Mouse (Mus musculus) frontal cortex, postnatal 25 days (tissue): ENCODE data around the gene Gpat3.
A peak's percentile ranks its signal among the peaks of the same experiment; 100 is the strongest.

Source experiments
- DNase-seq, 2 experiments: peaks; one replicate each; pipeline ENCODE4 v3.0.0; 2022; ENCODE audit warnings: low spot score in 2 of 2

The Gpat3 gene

DNA sequence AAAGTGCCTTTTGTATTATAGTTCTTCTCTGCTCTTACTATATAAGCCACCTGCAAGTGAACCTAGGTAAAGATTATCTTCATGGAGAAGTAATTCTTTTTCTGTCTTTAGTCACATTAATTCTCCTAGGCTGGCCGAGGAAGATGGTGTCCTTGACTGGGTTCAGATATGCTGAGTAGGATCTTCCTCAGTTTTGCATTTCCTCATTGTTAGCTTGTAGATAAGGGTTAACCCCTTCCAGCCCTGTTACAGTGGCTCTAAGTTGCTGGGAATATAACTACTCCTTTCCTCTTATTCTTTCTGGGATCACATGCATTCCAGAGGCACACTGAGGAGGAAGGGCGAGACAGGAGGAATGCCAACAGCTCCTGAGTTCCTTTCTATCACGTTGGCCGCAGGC is 15.6 kb downstream of the Gpat3 start:
- DNase-seq: no peak

DNA sequence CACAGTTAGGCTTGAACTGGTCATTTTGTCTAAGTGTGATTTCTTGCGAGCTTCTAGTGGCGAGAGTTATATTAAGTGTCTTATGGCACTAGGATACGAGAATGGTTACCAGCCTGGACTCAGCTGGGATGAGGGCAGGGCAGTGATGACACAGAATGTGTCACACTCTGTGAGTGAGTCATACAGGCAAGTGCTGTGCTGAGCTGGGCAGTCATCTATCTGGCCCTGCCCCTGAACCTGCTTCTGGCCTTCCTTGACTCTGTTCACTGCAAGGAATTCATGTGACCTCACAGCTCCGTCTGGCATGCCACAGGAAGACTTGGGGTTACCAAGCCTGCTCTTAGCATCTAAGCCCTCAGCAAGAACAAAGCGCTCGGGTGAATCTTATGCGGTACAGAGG is 16.3 kb downstream of the Gpat3 start:
- DNase-seq: no peak

DNA sequence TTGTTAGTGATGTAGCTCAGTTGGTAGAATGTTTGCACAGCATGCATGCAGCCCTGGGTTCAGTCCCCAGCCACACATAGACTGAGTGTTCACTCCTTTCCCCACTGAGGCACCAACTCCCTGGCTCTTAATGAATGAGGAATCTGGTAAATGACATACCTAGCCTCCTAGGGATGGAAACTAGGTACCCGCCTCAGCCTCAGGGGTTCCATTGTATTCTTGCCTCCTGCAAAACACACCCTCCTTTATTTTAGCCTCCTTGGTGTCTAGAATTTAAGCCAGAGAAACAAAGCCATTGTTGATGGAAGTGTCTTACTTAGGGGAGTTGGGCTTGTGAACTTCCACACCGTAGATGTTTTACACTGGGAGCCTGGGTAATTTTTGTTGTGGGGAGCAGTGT is 17.6 kb downstream of the Gpat3 start:
- no peak for DNase-seq

DNA sequence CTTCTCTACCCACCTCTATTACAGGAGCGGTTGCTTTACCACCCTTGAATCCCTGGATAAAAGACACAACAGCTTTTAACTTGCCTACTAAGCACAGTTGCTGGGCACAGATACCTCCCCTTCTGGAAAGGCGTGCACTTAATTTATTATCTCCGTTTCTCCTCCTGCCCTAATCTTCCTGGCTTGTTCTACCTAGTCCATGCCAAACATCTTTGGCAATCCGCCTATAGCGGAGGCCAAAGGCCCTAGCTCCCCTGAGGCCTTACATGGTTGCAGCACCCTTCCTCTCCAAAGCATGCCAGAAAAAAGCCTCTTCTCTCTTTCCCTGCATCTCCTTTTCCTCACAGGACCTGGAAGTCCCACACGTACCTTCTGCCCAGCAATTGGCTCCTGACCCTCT is 18.9 kb downstream of the Gpat3 start:
- no peak for DNase-seq

DNA sequence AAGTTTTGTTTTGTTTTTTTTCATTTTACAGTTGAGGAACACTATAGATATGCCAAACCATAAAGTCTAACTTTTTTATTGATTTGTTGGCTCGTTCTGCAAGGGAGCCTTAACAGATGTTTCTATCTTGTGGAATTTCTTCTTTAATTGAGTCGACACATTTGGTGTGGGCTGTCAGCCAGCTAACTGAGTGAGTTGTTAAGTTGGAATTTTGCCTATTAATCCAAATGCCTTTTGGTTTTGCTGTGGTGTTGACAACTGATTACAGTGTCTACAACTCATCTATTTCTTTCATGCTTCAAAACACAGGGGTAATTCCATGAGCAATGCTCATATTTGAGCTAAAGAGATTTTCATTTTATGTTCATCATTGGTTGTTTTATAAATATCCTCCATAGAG is 20.7 kb downstream of the Gpat3 start:
- DNase-seq: no peak

DNA sequence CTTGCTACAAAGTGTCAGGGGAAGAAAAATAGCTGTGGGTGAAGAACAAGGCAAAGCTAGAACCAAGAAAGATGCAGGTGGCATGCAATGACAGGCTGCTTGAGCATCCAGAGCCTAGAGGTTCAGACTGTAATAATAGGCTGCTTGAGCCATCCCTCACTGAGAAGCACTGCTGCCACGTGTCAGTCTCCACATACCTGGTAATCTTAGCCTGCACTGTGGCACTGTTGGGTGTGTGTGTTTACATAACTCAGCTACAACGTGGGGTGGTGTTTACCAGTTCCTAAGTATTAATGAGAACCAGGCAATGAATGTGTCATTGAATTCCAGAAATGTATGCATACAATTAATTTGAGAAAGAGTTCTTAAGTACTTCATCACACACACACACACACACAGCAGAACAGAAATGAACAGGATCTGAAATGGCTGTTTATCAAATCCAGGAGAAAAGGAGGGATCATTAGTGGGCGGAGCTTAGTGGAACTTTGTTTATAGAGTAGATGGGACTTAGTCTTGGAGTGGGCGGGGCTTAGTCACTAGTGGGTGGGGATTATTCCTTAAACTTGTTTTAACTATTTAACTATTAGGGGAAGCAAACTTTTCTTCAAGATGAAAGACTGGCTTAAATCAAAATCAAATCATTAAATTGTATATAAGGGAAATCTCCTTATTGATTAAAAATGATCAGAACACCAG is 23.8 kb downstream of the Gpat3 start:
- DNase-seq: no peak

DNA sequence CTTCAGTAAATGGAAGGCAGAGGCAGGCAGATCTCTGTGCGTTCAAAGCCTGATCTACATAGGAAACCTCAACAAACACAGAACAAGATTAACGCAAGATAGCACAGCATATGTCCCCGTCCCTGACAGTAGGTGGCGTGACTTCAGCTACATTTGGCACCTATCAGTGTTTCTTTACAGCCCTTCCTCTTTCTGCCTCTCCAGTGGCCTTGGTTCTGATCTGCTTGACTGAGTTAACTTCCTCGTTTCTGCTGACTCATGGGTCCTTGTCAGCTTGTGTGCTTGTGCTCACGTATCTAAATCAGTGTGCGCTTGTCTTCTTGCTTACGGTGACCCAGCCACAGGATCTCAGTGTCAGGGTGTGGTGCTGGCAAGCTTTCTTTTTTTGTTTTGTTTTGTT is 26.5 kb downstream of the Gpat3 start:
- DNase-seq: no peak

DNA sequence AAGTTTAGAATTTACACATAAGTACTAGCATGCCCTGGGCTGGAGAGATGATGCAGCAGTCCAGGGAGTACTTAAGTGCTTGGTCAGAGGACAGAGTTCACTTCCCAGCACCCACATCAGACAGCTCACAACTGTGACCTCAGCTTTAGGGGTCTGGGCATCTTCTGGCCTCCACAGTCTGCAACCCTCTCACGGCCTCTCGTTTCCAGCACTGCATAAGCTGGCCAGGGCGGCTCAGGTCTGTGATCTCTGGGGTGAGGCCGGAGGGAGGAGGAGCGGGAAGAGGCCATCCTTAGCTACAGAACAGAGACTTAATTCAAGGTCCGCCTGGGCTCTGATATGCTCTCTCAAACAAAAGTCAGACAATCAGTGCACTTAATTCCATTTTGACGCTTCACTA is 29.2 kb downstream of the Gpat3 start:
- no peak for DNase-seq

DNA sequence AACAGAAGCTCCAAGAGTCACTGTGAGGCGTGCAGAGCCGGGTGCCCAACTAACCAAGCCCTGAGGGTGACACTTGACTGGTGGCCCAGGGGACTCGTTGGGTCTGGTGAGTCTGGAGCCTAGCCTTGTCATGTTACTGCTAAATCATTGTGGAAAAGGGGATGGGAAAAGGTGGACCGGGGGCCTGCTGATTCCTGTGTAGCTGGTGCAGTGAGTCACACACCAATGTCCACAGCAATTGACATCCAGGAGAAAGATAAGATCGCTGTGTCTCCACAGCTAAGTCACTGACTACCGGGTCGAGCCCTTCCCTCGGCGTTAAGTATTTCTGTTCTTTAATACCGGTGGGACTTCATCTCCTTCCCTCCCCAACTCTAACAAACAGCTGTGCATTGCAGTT is 29.7 kb downstream of the Gpat3 start:
- DNase-seq: no peak

DNA sequence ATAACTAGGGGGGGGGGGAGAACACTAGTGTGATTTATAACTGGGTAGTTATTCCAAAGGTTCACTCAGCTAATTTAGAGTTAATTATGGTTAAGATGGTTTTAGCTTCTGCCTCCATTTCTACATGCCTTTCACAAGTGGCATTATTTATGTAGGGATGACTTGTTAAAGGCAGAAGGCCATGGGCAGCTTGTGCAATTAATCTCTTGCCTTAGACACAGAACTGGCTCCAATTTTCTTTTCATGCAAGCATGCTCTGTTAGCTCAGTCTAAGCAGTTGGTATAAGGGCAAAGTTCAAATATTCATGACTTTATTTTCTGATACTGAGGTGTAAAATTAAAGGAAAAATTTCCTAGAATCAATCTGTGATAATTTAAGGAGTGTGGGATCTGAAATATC is 31.5 kb downstream of the Gpat3 start:
- no peak for DNase-seq

DNA sequence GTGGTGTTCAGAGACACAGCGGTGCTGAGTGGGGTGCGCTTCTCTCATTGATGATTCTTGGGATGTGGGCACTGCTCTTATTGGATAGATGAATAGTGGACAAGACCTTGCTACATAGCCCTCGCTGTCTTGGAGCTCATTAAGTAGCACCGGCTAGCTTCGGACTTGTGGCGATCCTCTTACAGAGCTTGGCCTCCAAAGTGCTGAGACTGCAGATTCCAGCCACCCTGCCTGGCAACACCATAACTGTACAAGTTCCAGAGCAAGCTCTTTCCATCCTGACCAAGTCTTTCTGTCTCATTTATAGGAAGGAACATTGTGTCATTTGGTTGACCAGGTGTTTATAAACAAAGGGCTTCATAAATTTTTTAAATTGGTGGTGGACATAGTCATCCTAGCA is 39.7 kb downstream of the Gpat3 start:
- no peak for DNase-seq

DNA sequence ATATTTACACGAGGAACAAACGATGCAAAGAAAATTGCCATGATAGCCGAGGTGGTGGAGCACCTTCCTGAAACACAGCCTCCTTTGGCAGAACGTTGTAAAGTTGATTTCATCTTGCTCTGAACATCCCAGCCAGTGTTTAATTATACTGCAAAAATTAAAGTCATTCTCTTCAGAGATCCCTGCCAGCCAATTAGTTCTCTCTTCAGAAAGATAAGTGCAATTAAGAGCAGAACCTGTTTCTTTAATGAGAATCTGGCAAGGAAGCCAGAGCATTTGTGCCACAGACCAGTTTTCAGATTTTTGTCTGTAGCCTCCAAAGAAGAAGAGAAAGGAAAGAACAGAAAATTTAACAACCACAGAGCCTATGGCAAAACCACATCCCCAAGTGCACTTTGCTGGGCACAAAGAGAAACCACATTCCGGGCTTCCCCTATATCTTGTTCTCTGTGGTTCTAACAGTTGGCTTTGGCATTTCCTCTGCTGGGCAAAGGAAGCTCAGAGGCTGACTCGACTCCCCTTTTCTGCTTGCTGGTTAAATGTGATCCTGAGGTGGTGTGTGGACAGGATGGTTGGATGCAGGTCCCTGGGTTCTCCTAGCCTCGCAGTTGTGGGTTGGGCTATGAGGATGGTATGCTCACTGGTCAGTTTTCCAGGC is 40.9 kb downstream of the Gpat3 start:
- DNase-seq: no peak

DNA sequence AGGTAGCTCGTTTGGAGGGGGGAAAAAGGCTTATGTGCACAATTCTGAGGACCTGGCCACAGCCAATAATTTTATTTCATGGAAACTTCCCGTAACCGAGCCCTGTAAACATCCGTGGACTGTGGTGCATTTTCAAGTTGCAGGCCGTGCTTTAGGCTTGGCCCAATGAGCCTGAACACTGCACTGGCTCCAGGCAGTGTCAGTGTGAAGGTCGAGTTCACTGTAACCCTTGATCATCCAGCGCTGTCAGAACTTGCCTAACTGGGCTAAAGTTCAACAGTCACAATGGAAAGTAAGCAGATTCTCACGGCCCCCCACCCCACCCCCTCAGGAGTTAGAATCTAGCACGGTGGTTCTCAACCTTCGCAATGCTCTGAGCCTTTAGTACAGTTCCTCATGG is 50.7 kb downstream of the Gpat3 start:
- no peak for DNase-seq

DNA sequence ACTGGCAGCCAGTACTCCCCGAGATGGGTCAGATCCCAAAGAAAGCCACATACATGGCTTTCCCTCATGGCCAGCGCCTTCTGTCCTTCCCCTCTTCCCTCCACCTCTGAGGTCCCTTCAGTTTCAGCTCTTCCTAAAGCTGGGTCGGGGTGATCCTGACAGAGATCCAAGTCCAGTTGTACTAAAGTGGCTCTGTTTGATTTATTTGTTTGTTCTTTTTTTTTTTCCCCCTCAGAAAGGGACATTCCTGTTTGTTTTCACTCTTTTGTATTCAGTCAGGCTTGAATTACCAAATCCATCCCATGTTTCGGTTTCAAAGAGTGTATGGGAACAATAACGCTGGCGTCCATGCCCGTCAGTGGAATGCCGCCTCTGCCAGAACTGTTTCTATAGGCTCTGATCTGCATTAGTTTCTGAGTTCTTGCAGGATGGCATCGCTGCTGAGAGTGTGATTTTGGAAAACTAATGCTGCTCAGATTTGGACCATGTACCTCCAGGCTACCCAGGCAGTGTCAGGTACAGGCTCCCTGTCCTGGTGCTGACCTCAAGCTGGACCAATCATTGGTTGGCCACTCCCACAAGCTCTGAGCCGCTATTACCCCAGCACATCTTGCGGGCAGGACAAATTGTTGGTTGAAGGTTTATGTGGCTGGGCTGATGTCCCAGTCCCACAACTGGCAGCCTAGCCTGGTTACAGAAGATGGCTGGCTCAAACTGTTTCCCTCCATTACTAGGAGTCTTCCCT is 54.4 kb downstream of the Gpat3 start:
- DNase-seq: no peak

DNA sequence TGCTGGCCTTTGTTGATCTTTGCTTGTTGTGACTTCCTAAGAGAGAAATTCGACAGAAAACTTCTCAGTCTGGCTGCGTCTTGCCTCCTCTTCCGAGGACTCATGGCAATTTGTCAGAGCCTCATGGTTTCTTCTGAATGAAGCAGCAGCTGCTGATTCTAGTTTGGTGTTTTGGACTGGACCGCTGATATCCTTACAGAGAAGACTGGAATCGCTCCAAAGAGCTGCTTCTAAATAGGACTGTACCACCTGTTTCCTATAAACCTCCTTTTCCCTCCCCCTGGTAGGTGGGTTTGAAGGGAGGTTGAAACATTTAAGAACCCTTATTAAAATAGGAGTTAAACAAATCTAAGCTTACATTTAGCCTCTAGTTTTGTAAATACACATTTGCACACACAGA is 55.5 kb downstream of the Gpat3 start:
- DNase-seq: no peak

DNA sequence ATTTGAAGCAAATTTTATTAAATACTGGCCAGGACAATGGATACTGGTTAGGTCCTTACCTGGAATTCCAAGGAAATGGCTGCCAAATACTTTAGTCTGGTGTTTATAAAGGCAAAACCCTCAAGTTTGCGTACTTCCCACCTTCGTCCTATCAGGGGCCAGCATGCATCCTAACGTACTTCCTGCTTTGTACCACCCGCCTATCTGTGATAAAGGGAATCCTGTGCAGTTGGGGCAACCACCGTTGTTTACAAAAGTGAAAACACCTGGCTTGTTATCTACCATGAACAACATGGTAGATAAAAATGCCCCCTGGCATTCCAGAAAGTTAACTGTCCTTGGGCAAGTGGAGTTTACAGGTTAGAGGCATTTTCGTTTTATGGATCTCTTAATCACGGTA is 63.0 kb downstream of the Gpat3 start:
- no peak for DNase-seq

DNA sequence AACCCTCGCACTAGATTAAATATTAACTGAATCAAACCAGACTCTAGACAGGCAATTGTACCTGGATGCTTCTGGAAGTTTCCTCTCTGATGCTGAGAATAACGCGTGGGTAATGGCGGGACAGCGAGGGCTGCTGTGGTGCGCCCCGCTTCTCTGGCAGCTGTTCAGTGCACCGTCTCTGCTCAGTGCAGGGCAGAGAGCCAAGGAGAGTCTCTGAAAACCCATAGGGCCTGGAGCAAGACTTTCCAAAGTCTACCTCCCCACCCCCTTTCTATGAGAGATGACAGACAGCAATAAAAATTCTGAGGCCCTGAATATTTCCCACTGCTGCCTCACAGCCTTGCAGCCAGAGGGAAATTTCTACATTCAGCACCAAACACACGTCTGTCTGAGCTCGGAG is 63.4 kb downstream of the Gpat3 start:
- no peak for DNase-seq

DNA sequence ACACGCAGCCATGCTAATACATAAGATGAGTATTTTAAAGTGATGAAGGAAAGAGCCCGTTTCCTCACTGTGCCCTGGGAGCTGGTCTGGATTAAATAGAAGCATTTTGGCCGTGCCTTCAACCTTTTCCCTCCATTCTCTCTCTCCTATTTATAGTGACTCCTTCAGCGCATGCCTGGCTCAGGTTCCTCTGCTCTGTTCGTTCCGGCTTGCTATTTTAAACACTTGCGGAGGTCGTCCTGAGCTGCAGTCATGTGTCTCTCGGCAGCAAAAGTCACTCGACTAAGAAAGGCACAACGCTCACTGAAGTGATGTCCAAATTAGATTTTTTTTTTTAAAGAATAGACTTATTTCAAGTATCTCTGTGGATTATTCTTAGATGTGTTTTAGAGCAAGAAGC is 64.2 kb downstream of the Gpat3 start:
- no peak for DNase-seq

DNA sequence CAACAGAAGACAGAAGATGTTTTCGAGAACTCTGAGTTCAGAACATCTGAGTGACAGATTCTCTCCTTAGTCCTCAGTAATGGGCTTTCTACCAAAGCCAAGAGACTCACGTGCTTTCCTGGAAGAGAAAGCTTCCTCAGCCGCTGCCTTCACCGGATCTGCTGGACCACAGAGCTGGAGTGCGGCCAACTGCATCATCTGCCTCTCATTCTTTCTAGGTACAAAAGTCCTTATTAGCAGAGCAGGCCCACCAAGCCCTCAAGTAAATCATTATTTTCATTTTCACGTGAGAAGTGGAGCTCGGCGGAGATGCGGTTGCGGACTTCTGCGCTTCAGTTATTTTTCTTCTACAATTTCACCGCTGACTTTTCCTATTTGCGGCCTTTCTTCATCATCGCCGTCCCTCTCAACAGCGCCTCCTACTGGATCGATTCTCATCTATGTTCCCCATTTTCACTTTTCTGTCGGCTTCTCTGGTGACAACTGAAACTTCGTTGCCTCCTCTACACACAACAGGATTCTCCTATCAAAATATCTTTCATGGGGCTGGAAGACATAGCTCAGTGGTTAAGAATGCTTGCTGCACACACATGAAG is 66.1 kb downstream of the Gpat3 start:
- DNase-seq: no peak

DNA sequence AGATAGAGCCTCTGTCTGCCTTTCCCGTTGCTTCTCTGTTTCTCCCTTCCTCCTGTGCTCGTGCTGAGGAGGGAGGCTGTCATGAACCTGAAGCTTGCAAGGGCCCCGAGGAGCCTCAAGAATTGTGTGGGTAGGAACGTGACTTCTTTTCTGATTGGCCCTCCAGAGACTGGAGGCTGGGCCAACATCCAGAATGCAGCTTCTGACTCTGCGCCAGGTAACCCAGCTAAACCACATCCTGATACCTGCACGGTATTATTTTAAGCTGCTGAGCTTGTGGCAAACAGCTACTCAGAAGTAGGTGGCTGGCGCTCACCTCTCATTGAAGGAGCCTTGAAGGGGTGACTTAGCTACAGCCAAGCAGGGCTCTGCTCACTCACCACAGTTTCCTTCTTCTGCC is 66.9 kb downstream of the Gpat3 start:
- no peak for DNase-seq

DNA sequence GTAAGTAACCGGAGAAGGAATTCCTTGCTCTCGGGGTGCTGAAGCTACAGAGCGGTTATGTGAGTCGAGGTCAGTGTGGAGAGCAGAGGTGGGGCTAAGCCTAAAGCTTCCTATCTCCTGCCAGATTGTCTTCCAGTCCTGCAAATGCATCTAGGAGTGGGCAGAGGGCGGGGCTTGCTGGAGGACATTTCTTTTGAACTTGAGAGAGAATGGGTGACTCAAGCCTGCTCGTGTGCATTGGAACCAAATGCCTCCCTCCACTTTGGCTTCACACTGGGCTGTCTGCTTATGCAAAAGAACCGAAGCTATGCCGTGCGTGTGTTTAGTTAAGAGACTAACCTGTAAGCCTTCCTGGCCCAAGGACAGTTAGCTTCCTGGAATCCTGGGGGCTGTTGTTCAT is 67.8 kb downstream of the Gpat3 start:
- no peak for DNase-seq

DNA sequence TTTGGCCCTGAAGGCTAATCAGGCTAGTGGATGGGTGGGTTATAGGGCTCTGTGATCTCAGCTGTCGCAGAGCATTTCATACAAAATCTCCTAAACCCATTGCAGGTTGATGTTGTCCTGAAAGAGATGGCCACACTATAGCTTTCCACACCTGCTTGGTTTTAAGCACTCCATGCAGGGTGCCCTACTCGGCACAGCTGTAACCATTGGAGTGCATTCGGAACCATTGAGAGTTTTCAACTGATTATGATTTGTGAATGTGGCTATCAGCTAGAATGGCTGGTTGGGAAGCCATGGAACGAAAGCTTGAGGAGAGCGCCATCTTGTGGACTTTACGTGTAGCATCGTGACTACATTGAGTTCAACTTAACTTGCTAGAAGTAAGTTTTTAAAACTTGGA is 69.5 kb downstream of the Gpat3 start:
- peak in 1 of 2 experiments; percentile 21 for DNase-seq

DNA sequence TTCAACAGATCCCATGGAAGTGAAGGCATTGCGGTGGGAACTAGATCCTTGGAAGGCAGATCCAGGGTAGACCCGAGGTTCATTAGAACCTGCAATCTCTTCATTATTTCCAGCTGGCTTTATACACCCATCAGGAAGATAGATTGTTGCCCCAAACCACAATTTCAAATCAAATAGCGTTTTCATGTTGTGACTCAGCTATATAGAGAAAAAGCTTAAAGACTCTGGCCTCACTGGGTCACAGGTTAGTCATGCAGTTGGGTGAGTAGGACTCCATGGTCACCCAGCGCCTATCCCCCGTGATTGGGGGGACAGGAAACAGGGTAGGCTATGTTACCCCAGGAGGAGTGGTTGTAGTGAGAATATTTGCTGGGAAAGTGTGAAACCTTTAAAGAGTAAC is 69.9 kb downstream of the Gpat3 start:
- DNase-seq: no peak
